Mouse (Mus musculus): Measurements from ENCODE around the gene Xpo5.
A peak's percentile ranks its signal among the peaks of the same experiment; 100 is the strongest.

Xpo5 gene

GRCm38 (mm10) chr17:46285407-46285806, 82.8 kb downstream of the Xpo5 start:
- DNase-seq (ENCODE audit: low read depth, low spot score): no peak

- DNase-seq (ENCODE audit: low read depth, low spot score): peak; percentile 53
These were observed 85.1 kb downstream of the Xpo5 start for GRCm38 (mm10) chr17:46287678-46288095.
